Mouse (Mus musculus): ENCODE results near the gene Tm6sf1. TPM values are rescaled to one million over a fixed set of nuclear protein-coding genes. Genes with fewer than 3 reads are reported as not detected.
A peak's percentile ranks its signal among the peaks of the same experiment; 100 is the strongest.
"Not testable (repeated sequence)": the region's sequence is repeated elsewhere in the genome, so short reads cannot be mapped to it uniquely, and the experiment has no call there.

Tm6sf1 gene
- 10 to 100 TPM; 18.1 to 18.3 TPM for total RNA-seq (2021)
- long read RNA-seq, experiment 1, transcript Tm6sf1-201 (10 exons, 2,226 nt), result major isoform, 15 of 17 reads
- long read RNA-seq, experiment 1, partial matches to known transcripts, result 2 of 17 reads
- long read RNA-seq, experiment 1, other reads (novel, unspliced or antisense), result 0 of 17 reads
- long read RNA-seq, experiment 2, transcript Tm6sf1-201 (10 exons, 2,226 nt), result major isoform, 12 of 20 reads
- long read RNA-seq, experiment 2, partial matches to known transcripts, result 3 of 20 reads
- long read RNA-seq, experiment 2, other reads (novel, unspliced or antisense), result 5 of 20 reads

DNA sequence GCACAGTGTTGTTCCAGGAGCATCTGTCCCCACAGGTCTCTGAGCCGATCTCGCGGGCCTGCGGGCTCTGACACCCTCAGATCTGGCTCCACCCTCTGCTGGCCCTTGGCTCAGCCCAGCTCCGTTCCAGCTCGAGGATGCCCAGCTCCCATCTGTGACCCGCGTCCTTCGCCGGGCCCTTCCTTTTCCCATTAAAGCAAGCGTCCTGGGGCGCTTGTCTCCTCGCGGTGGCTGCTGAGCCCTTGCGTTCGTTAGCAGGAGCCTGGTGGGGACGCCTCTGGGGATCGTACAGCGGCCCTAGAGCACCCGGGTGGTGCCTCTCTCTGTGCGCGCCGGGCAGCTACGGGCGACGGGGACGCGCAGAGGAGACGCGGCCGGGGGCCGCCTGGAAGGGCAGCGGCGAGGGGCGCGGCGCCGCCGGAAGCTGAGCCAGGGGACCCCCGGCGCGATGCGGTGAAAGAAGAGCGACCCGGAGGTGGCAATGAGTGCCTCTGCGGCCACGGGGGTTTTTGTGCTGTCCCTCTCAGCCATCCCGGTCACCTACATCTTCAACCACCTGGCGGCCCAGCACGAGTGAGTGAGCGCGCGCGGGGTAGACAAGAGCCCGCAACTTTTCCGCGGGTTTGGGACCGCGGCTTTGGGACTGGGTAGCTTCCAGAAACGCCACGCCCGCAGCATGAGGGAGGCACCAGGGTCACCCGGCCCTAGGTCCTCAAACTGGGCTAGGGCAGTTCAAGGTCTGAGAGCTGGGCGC lies at the start of gene Tm6sf1:
Gene Tm6sf1 (plus strand): TSS at position 34 of the 754 bp plus-strand sequence.
- intact Hi-C loops (cut with DNase I), result loop anchor here (2.0 kb wide), 1 partner anchor 30 kb away; the partner anchor contains the start of gene Btbd1
- peak; percentile 49 to 59 for DNase-seq

DNA sequence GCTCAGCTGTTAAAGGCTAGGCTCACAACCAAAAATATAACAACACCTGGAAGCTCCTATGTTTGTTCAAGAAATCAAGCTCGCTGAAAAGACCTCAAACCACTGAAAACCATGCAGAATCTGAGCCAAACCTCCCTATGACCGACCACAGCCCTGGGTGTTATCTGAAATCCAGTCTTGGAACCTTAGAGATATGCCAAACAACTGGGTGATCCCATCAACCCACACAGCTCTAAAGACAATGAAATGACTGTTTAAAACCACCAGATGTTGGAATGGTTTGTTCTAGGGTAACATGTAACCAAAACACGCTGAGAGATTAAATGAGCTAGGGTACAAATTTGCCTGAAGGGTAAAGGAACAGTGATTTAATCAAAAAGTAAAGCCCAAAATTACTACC lies 33.9 kb upstream of the Tm6sf1 start:
- intact Hi-C loops (cut with DNase I), result loop anchor here (5.0 kb wide), 1 partner anchor 38 kb away; the partner anchor contains the start of gene 3110040N11Rik
- no peak for DNase-seq

DNA sequence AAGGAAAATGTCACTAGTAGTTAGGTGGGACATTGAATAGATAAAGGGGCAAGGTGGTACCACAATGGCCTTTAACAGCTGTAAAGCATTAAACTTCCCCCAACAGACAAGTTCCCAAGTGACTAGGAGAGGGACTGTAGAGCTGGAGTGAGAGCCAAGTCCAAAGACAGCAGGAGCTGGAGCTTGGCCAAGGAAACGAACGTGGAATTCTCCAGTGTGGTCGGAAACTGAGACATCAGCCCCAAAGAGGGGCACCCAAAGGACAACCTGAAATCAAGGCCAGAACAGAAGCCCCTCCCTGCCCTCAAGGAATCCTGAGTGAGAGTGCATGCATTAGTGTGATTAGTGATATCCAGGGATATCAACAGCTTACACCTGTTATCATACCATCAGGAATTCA lies 33.4 kb upstream of the Tm6sf1 start:
- intact Hi-C loops (cut with DNase I), result loop anchor here (5.0 kb wide), 1 partner anchor 38 kb away; the partner anchor contains the start of gene 3110040N11Rik
- DNase-seq, result peak; percentile 35 to 49

DNA sequence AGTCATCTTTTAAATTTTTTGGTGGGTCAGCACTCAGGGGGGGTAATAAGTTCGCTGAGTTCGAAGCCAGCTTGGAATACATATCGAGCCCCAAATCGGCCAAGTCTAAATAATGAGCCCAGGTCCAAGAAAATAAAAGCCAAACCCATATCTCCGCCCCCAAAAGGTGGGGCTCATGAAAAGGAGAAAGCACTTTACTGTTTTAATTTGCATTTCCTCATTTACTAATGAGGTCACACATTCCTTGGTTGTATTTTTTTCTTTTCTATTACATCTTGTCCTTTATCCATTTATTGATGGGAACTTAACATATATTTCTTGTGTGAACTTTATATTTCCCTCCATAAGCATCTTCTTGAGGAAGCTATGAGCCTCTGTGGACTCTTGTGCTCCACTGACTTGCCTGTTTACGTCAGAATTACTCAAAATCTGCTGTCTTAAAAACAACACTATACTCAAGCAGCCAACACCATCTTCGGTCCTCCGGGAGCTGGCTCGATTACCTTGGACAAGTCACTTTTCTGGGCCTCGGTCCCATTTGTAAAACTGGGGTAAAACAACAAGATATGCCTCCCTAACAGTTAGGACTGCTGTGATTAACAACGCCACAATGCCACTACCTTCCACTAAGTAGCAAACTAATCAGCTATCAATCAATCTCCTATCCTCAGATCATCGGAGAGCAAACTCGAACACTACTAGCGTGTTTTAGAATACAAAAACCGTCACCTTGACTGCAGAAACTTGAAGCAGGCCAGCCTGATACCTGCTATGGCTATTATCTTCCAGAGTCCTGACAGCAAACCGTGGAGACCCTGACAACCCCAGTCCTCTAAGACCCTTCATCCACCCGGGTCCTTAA lies 30.8 kb upstream of the Tm6sf1 start:
- DNase-seq, result no peak
- intact Hi-C loops (cut with DNase I), result loop anchor here (2.0 to 5.0 kb wide), 3 partner anchors 31 to 107 kb away; partner anchors contain the start of genes 3110040N11Rik, Hdgfl3 and Tm6sf1

DNA sequence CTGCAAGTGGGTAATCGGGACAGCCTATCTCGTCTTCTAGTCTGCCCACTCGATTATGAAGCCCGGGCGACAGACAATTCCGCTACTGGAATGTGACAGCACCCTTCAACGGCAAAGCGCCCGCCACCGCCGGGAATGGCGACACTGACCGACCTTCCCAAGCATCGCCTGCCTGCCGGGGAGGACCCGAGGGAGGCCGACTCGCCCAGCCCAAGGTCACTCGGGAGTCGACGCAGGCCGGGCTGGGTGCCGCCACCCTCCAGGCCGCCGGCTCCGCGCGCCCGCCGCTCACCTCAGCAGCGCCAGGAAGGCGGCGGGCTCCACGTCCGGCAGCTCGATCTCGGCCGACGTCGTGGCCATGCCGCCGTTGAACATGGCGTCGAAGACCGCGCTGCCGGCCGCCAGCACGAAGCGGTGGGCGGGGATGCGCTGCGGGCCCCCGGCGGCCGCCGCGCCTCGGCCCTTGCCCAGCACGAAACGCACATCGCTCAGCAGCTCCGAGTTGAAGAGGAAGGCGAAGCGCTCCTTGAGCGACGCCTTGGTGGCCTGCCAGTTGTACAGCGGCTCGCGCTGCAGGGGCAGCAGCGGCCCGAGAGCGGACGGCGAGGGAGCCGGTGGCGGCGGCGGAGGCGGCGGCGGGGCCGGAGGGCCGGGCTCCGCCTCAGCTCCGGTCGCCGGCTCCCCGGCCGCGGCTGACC lies 30.0 kb upstream of the Tm6sf1 start:
- intact Hi-C loops (cut with DNase I), result loop anchor here (2.0 to 5.0 kb wide), 3 partner anchors 30 to 106 kb away; partner anchors contain the start of genes 3110040N11Rik, Hdgfl3 and Tm6sf1
- DNase-seq, result peak; percentile 66 to 71

DNA sequence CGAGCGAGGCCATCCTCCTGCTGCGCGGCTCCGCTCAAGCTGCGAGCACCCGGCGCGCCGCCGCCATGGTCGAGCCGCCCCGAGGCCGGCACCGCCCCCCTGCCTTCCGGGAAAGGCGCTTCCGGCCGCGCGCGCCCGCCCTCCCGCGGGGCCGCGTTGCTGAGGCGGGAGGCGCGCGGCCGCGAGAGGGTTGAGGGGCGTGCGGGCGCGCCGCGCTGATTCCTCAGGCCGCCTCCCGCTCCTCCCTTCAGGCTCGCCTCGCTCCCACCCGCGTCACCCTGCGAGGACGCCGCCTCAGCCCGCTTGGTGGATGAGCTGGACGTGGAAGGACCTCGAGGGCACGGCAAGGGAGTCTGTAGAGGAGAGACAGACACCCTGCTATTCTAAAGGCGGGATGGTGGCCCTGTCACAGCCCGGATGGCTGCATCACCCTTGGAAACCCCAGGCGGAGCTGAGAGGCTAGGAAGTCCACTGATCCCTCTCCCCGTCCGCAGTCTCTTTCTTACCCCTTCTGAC lies 29.4 kb upstream of the Tm6sf1 start, which contains the start of gene Btbd1:
Gene Btbd1 (minus strand): TSS at position 53 of the 516 bp plus-strand sequence.
- intact Hi-C loops (cut with DNase I), result loop anchor here (2.0 to 5.0 kb wide), 3 partner anchors 29 to 105 kb away; partner anchors contain the start of genes 3110040N11Rik, Hdgfl3 and Tm6sf1
- peak; percentile 92 to 95 for DNase-seq

DNA sequence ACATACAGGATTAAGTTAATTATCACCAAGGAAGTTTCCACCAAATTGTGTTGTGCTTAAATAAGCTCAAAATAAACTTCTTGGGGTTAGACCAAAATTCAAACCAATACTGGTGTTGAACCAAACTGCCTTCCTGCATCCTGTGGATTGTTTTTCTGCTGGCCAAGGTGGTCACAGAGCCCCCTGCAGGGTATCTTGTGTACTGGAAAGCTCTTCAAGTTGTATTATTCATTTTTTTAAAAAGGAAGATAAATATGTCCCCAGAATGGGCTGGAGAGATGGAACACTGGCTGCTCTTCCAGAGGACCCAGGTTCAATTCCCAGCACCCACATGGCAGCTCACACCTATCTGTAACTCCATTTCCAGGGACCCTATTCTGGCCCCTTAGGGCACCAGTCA lies 24.0 kb upstream of the Tm6sf1 start:
- DNase-seq, result no peak
- intact Hi-C loops (cut with DNase I), result no loop called here

DNA sequence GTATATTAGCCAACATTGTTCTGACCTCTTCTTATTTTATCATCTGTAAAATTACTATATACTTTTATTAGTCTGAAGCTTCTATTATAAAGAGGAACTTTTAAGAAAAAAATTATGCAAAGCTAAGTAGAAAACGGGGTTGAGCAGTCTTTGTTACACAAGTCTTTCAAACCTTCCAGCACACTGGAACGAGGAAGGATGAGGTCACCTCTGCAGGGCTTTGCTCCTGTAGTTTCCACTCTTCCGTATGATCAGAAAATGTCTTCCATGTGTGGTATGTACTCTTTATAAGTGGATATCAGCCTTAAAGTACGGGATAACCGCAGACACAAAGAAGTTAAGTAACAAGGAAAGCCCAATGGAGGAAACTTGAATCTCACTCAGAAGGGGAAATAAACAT lies 23.4 kb upstream of the Tm6sf1 start:
- no peak for DNase-seq
- intact Hi-C loops (cut with DNase I), result no loop called here

DNA sequence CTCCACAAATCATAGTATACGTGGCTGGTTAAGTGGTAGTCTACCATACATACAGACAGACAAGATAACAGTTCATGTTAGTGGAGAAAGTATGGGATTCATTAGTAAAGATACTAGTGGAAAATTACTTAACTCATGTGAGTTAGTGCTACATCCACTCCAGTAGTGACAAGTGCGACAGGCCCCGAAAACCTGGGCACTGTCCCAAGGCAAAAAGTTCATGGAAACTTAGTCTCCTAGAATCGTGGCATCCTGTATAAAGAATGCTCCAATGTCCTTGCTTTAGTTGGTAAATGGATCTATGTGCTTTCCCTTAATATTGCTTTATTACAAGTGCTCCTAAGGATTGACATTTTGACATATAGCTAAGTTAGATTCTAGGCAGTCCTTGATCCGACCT lies 21.0 kb upstream of the Tm6sf1 start:
- intact Hi-C loops (cut with DNase I); DNase-seq: not testable (repeated sequence)

DNA sequence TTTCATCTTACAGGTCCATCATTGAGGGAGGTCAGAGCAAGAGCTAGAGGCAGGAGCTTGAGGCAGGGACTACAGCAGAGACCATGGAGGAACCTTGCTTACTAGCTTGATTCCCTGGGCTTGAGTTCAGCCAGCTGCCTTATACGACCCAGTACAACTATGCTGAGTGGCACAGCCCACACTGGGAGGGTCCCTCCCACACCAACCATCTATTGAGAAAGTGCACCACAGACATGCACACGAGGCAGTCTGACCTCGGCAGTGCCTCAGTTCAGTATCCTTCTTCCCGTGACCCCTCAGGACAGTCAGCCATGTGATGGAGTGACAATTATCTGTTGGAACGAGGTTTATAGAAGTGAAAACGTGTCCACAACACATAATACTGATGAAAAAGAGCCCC lies 19.1 kb upstream of the Tm6sf1 start:
- DNase-seq, result no peak

DNA sequence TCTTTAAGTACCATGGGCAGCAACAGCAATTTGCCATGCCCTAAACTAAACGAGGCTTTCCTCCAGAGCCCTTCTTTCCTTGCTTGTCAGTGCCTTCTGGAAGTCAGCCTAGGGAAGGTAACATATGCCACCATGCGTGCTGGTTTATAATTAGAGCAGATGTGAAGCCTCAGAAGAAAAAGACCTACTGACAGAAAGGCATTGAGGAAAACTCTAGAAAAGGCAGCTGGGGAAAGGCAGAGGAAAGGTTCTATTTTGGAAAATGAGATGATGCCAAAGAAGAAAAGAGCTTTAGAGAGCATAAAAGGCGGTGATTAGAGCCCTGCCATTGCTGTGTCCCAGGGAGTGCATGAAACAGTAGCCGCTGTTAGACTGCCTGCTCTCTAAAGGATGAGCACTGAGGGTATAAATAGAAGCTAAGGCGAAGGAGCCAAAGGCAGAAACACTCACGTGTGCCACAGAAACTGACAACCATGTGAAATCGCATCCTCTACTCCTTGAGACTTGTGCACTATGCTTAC lies 18.1 kb upstream of the Tm6sf1 start:
- intact Hi-C loops (cut with DNase I), result no loop called here

More for the DNA sequence above, 19.1 kb upstream of the Tm6sf1 start:
- intact Hi-C loops (cut with DNase I), result no loop called here

DNA sequence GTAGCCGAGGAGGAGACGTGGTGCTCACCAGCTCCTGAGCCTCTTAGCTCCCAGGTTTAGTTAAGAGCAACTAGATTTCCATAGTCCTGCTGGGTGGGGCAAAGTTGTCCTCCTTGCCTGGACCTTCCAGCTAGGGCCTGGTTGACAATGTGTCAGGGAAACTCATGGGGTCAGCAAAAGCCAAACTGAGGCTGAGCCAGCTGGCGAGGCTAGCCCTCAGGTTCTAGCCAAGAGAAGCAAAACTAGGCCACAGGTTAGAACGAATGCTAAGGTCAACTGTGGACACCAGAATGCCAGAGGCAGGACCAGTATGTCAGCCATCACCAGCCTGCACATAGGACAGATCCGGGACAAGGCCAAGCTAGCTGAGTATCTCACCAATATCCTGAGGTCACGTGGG lies 17.4 kb upstream of the Tm6sf1 start:
- peak in 1 of 2 experiments; percentile 60 for DNase-seq
- intact Hi-C loops (cut with DNase I), result no loop called here

More for the DNA sequence above, 18.1 kb upstream of the Tm6sf1 start:
- DNase-seq, result no peak

DNA sequence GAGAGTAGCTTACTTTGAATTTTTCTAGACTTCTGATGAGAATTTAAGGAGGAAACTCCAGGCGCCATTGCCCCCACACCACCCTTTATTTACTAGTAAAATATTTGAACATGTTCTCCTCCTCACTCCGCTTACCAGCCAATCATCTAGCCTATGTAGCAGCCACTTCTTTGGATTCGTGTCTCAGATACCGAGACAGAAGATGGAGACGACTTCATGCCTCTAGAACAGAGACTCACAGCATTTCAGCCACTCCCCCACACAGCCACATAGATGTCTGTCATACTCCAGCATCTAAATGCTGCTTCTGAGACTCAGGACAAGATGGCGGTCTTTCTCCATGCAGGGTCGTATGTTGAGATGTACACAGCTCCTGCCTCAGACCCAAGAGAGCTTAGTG lies 16.7 kb upstream of the Tm6sf1 start:
- intact Hi-C loops (cut with DNase I), result no loop called here
- no peak for DNase-seq

DNA sequence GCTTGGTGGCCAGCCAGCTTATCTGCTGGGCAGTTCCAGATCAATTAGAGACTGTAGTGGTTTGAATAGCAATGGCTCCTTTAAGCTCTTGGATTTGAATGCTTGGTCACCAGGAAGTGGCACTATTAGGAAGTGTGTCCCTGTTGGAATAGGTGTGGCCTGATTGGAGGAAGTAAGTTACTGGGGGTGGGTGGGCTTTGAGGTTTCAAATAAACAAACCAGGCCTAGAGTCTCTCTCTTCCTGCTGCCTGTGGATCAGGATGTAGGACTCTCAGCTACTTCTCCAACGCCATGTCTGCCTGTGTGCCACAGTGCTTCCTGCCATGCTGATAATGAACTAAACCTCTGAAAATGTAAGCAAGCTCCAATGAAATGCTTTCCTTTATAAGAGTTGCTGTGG lies 15.8 kb upstream of the Tm6sf1 start:
- DNase-seq, result no peak
- intact Hi-C loops (cut with DNase I), result no loop called here

DNA sequence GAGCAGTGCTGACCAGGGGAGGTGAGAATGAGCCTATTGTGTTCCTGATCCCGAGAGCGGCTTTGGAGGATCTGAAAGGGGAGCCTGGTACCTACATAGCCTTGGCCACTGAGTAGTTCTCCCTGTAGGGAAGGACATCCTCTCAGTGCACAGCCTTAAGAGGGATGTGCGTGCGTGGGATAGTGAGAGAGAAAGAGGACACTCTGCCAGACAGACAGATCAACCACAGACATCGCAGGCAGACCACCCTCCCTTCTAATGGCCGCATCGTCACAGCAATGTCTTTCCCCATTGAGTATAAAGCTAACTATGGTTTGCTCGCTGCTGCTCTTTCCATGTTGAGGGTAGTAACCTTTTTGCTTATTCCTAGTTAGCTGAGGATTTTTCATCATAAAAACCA lies 14.9 kb upstream of the Tm6sf1 start:
- DNase-seq, result no peak
- intact Hi-C loops (cut with DNase I), result no loop called here

DNA sequence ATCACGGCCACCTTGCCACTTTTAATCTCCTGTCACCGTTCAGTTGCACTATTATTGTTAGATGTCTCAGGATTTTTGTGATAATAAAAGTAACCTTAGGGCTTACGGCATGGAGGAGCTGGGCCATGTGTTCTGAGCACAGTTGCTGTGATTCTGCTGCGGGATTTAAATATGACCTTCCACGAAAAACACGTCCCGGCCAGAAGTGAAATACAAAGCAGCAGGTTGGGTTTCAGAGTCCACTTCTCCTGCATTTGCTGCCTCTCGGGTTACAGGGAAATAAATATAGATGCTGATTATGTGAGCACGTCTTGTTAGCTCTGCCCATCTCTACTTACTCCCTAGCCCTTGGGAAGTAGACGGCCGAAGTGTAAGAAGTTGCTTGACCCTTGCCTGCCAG lies 14.0 kb upstream of the Tm6sf1 start:
- intact Hi-C loops (cut with DNase I), result no loop called here
- DNase-seq, result no peak

DNA sequence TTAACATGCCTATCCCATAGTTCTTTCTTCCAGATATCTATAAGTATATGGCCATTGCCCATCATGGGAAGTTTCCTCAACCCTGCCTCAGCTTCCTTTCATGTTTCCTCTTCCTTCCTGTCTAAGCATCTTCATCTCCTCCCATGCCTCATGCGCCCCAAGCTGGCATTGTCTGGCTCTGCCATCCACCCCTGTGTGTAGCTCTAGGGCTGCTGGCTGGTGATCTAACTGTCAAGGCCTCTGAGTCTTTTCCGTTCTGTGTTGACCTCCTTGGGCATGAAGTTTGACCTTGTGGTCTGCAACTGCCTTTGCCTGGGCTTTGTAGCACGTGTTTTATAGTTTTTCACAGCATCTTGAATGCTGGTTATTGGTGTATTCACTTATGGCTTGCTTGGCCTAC lies 13.5 kb upstream of the Tm6sf1 start:
- DNase-seq, result no peak
- intact Hi-C loops (cut with DNase I), result no loop called here

DNA sequence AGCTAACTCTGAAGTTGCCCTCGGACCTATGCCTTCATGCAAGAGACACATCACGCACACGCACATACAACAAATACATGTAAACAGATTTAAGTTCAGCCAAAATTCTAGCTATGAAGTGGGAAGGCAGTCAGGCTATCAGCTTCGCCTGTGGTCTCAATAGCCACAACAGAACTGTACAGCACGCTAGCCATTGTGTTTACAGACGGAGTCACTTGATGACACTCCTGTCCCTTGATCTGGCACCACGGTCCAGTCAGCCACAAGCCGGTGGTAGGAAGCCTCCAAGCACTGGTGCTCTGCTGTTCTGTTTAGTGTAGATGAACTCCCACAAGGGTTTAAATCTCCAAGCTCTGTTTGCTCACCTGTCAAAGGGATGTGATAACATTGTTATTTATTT lies 12.8 kb upstream of the Tm6sf1 start:
- intact Hi-C loops (cut with DNase I), result no loop called here
- DNase-seq, result no peak

DNA sequence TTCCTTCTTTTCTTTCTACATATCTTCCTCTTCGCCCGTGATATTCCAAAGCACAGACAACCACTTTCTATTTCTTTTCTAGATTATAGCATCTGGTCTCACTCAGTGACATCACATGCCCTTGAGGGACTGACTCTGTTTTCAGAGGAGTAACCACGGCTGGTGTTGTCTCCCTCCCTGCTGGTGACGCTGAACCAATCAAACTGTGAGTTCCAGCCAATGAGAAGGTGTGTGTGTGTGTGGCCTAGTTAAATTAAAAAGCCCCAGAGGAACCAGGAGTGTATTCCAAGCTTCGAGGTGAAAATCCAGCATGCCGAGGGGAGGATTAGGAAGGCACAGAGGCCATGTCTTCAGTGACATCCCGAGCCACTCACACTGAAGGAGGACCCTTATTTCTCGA lies 11.8 kb upstream of the Tm6sf1 start:
- DNase-seq, result no peak
- intact Hi-C loops (cut with DNase I), result no loop called here

Measured in heart, postnatal 14 days (tissue).